Mouse (Mus musculus): ENCODE measurements at regions not wholly inside any gene's neighbourhood (a gene's known extent, or its start where the extent isn't known, plus 50 kb on each side); places are given as distances from the start of the nearest gene placed in this dataset.

- TF ChIP-seq POLR2A (IDR thresholded peaks at IDR 0.05; ENCODE audit: low read depth, low read length) (no peak), CTCF (IDR thresholded peaks at IDR 0.05; ENCODE audit: extremely low read depth, insufficient read length, insufficient replicate concordance, low read depth, low read length) (no peak)
These were observed 144.8 kb upstream of the Tmtc1 start for GRCm38 (mm10) chr6:148588971-148589370.

Data from small intestine, adult 2 months (tissue).